Mouse (Mus musculus): ENCODE results near the gene Osbpl8.

Gene Osbpl8

GRCm38 (mm10) chr10:111313282-111313681, 148.7 kb downstream of the Osbpl8 start:
- DNase-seq (ENCODE audit: low read depth), result no peak

GRCm38 (mm10) chr10:111314636-111315395, 150.3 kb downstream of the Osbpl8 start:
- no peak for DNase-seq (ENCODE audit: low read depth)

GRCm38 (mm10) chr10:111315940-111316339, 151.4 kb downstream of the Osbpl8 start:
- DNase-seq (ENCODE audit: low read depth), result no peak

GRCm38 (mm10) chr10:111318021-111318420, 153.5 kb downstream of the Osbpl8 start:
- DNase-seq (ENCODE audit: low read depth), result no peak

GRCm38 (mm10) chr10:111318805-111319500, 154.4 kb downstream of the Osbpl8 start:
- no peak for DNase-seq (ENCODE audit: low read depth)

GRCm38 (mm10) chr10:111320579-111320978, 156.0 kb downstream of the Osbpl8 start:
- DNase-seq (ENCODE audit: low read depth), result peak; percentile 3

- no peak for DNase-seq (ENCODE audit: low read depth)
Observed at GRCm38 (mm10) chr10:111327957-111328356, 163.4 kb downstream of the Osbpl8 start.

GRCm38 (mm10) chr10:111329326-111329725, 164.8 kb downstream of the Osbpl8 start:
- no peak for DNase-seq (ENCODE audit: low read depth)

GRCm38 (mm10) chr10:111334902-111335301, 170.3 kb downstream of the Osbpl8 start:
- no peak for DNase-seq (ENCODE audit: low read depth)

- DNase-seq (ENCODE audit: low read depth), result no peak
Observed at GRCm38 (mm10) chr10:111335517-111336352, 171.2 kb downstream of the Osbpl8 start.

GRCm38 (mm10) chr10:111336353-111336713, 171.8 kb downstream of the Osbpl8 start:
- no peak for DNase-seq (ENCODE audit: low read depth)

- no peak for DNase-seq (ENCODE audit: low read depth)
Observed at GRCm38 (mm10) chr10:111339296-111339695, 174.7 kb downstream of the Osbpl8 start.

- DNase-seq (ENCODE audit: low read depth), result no peak
Observed at GRCm38 (mm10) chr10:111341761-111342160, 177.2 kb downstream of the Osbpl8 start.

GRCm38 (mm10) chr10:111343555-111343954, 179.0 kb downstream of the Osbpl8 start:
- no peak for DNase-seq (ENCODE audit: low read depth)

Data from induced T-regulatory cell, adult 2 months (primary cell).